Mouse (Mus musculus) adrenal gland, postnatal 25 days (tissue): ENCODE measurements around the gene Ganc. TPM values are rescaled to one million over a fixed set of nuclear protein-coding genes. Genes with fewer than 3 reads are reported as not detected.

Experiments
- DNase-seq: peaks from one replicate; pipeline ENCODE4 v3.0.0; 2021; ENCODE audit warnings: mixed read lengths
- long read RNA-seq: library from polyadenylated mRNA; stranded (forward); transcript quantifications from one replicate; pipeline ENCODE4 v2.0.0, GENCODE M21; 2021
- total RNA-seq: library from RNA; stranded (reverse); gene quantifications from 2 replicates; pipeline ENCODE4 v1.2.3, GENCODE M21; 2021

Gene Ganc
- total RNA-seq = 26.0 and 42.9 TPM in 2 replicates
- long read RNA-seq, full-length matches to known transcripts = 11 of 22 reads
- long read RNA-seq, partial matches to known transcripts = 5 of 22 reads
- long read RNA-seq, other reads (novel, unspliced or antisense) = 6 of 22 reads

GRCm38 (mm10) chr2:120403653-120403985 lies at the start of gene Ganc:
Ganc (plus strand) TSS chr2:120403896.
- DNase-seq = peak; percentile 63

DNA sequence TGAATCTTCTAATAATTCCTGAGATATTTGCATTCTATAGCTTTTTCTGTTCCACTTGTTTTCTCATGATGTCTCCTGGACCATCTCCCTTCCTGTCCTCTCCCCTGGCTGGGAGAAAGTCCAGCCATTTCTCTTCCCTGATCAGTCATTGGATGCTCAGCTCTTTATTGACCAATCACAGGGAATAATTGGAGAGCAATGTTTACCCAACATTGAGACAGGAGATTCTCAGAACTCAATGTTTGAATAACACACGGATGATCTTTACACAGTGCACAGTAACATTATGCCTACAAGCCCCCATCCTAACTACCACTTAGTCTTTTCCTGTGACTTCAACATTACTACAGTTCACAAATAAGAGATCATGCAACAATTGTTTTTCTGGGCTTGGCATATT lies 43.3 kb upstream of the Ganc start:
- no peak for DNase-seq

GRCm38 (mm10) chr2:120366501-120366900 lies 37.2 kb upstream of the Ganc start:
- DNase-seq = no peak

GRCm38 (mm10) chr2:120367416-120368207 lies 36.1 kb upstream of the Ganc start:
- no peak for DNase-seq

GRCm38 (mm10) chr2:120373858-120374257 lies 29.8 kb upstream of the Ganc start:
- no peak for DNase-seq

DNA sequence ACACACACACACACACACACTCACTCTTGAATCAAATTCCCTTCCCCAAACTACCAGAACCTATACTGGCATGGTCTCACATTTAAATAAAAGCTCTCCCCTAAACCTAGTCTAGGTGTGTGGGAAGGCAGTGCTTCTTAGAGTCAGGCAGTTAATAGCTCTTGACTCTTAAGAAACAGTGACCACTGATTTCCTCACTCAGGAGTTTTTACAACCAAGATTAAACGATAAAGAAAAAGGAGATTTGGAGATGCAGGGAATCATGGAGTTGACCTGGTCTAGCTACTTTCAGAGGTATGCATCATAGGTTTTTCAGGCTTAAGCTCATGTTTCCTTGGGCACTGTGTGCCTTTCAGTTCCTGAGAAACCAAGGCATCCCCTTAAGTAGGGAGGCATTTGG lies 17.4 kb upstream of the Ganc start:
- DNase-seq = no peak

- no peak for DNase-seq
These were observed 16.4 kb upstream of the Ganc start for GRCm38 (mm10) chr2:120387291-120387690.

DNA sequence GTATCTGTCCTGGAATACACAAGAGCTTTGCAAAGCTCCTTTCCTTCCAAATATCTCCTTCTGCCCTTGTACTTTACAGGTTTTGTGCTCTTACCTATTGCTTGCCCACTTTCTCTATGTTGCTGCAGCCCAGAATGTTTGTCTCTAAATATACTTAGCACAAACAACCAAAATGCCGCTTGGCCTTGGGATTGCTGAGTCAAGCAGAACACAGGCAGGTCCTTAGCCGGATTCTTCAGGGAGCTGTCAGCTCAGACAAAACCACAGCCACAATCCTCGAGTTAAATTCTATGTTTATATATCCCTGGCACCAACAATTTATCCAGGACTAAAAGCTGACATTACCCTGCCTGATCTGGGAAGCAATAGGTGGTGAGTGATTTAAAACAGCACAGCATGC lies 14.3 kb upstream of the Ganc start:
- DNase-seq = peak; percentile 19

GRCm38 (mm10) chr2:120390934-120391333 lies 12.8 kb upstream of the Ganc start:
- DNase-seq = no peak

DNA sequence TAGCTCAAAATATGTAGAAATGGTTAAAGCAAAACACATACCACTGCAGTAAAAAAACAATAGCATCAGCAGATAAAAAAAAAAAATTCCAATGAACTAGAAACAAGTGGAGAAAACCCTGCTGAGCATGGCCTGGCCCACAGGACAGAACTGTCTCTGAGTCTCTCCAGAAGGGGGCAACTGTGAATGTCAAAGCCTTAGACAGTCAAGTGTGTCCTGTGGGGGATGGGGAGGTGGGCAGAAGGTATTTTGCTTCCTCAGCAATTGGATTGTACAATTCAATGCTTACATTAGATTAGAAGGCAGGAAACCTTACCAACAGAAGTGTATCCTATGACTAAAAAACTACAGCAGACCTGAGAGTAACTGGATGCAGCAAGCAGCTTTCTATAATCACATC lies 11.3 kb upstream of the Ganc start:
- DNase-seq = no peak

GRCm38 (mm10) chr2:120397951-120398350 lies 5.7 kb upstream of the Ganc start:
- DNase-seq = no peak

DNA sequence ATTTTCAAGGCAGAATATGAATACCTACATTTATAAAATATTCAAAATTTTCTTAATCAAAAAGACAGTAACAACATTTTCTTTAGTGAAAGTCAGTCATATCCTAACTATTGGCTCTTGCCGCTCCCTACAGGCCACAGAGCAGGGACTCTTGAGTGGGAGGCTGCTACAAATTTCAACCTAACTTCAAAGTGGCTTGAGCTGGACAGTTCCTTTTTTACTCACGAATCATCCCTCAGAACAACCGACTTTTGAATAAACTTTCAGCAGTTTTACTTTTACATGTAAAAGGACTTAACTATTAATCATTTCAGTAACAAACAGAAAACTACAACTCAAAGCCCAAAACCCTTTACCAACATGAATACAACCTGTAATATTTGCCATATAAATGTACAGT lies 883 bp upstream of the Ganc start:
- no peak for DNase-seq

- DNase-seq = peak; percentile 91
These were observed 508 bp downstream of the Ganc start, which contains the start of gene Tmem87a for GRCm38 (mm10) chr2:120403986-120404822. Tmem87a (minus strand) TSS chr2:120404113.

DNA sequence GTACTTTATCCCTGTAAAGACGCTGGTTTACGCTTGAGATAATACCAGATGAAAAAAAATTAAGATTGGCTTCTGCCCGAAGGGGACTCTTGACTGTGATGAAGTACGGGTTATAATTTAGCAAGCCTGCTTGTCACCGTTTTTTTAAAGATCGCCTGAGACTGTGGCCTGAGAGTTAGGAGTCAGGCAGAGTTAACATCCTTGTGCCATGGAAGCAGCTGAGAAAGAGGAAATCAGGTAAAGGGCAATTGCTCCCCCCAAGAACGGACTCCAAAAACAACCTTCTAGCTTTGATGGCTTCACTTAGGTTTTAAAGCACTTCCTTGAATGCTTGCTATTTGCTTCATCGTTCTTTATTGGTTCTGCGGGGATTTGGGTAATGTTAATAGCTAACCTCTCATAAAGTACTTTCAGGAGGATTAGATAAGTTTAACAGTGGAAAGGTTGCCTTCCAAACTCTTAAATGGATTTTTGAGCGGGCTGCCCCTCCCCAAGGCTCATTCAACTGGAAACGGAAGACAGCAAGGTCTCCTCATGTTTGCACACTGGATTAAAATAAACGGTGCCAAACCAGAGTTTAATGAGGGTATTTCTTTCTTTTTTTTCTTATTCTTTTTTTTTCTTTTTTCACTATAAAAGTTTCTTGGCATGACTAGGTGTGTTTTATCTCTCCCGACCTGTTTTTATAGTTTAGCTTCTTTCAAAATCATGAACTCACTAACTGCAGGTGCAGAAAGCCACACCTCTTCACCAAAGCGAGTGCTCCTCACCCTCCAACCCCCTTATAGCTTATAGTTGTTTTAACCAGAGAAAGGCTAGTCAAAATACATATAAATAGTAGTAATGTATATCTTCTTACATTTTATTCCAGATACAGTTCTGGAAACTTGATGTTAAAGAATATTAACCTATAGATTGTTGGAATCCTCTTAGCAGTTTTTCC lies 1.4 kb downstream of the Ganc start:
- no peak for DNase-seq

GRCm38 (mm10) chr2:120411096-120411628 lies 7.5 kb downstream of the Ganc start:
- DNase-seq = no peak

DNA sequence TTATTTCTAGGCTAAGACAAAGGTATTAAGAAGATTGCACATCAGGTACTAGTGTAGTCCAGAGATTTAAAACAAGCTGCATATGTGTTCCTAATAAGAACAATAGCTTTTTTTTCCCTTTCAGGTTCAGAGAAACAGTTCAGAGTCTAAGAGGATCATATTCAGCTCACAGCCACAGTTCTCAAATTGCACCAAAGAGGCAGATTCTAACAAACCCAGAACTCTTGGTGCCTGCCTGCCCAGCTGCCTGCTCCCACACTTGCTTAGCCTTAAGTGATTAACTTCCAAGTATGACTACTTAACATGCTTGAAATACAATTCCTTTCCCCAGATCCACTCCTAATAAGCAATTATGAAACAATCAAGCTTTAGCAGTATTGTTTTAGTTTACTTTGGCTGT lies 10.4 kb downstream of the Ganc start:
- no peak for DNase-seq

- DNase-seq = no peak
These were observed 11.2 kb downstream of the Ganc start for GRCm38 (mm10) chr2:120414738-120415414.

DNA sequence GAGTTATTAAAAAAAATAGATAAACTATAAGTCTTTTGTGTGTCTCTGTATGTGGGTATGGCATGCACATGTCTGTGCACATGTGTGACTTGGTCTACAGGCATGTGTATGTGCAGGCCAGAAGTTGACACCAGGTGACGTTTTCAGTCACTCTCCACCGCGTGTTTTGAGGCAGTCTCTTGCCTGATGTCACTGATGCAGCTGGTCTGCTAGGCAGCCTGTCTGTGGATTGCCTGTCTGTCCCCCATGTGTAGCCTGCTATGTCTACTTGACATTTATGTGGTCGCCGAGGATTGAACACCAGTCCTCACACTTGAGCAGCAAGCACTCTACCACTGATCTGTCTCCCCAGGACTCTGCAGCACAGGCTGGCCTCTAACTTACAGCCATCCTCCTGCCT lies 20.7 kb downstream of the Ganc start:
- no peak for DNase-seq

DNA sequence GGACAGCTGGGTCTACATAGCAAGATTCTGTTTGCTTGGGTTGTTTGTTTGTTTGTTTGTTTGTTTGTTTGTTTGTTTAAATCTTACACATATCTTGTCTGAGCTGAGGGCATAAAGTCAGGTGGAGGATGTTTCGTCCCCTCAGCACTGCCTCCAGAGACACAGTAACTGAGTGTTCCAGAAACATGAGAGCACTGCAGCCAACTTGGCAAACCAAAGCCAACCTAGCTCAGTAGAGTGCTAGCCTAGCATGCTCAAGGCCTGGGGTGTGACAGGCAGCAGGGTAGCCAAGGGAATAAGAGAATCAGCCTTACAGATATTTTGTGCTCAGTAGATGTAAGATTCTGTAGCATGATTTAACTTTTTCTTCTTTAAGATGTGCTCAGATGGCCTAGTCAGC lies 40.8 kb downstream of the Ganc start:
- no peak for DNase-seq

DNA sequence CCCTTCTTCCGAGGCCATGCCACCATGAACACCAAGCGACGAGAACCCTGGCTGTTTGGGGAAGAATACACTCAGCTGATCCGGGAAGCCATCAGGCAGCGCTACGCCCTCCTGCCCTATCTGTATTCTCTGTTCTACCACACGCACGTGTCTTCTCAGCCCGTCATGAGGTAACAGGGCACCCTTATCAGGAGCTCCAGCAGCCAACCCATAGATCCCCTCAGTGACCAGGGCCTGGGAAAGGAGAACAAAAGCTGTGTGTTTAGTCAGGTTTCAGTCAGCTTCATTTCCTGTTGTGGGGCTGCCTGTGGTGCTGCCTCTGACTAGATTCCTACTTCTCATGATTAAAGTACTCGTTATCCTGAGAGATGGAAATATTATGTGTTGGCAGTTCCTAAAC lies 42.7 kb downstream of the Ganc start:
- no peak for DNase-seq

DNA sequence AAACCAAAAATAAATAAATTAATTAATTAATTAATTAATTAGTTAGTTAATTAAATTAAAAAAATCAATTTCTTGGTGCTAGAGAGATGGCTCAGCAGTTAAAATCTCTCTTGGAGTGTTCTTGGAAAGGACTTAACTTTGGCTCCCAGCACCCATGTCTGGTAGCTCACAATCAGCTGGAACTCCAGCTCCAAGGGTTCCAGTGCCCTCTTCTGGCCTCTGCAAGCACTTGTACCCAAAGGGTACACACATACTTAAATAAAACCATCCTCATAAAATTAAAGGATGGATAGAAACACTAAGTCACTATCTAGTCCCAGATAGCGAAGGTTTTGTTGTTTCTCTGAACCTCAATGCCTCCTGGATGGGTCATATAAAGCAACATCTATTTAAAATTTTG lies 43.6 kb downstream of the Ganc start:
- DNase-seq = no peak
